Mouse (Mus musculus) brain, adult 2 months (tissue): Measurements from ENCODE around the gene Aim2.
A peak's percentile ranks its signal among the peaks of the same experiment; 100 is the strongest.
"Not testable (repeated sequence)": the region's sequence is repeated elsewhere in the genome, so short reads cannot be mapped to it uniquely, and the experiment has no call there.

Experiments used
- DNase-seq: peaks from one replicate; pipeline ENCODE4 v3.0.0; 2011; ENCODE audit warnings: low read depth, low spot score

Aim2 gene

GRCm38 (mm10) chr1:173456139-173456754 is 105.6 kb downstream of the Aim2 start:
- peak; percentile 72 for DNase-seq

DNA sequence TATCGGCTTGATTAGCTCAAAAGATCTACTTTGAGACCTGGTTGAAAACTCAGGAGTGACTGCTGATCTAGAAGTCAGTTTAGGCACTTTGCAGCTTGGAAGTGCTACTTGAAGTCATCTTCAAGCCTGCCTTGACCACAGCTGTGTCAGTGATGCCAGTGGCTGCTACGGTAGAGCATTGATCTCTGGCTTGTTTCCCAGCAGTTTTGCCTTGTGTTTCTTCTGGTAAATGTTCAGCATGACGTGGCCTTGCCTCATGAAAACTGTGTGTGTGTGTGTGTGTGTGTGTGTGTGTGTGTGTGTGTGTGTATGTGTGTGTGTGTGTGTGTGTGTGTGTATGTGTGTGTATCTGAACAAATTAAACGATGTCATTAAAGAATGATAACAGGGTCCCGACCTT is 106.1 kb downstream of the Aim2 start:
- DNase-seq, result no peak

DNA sequence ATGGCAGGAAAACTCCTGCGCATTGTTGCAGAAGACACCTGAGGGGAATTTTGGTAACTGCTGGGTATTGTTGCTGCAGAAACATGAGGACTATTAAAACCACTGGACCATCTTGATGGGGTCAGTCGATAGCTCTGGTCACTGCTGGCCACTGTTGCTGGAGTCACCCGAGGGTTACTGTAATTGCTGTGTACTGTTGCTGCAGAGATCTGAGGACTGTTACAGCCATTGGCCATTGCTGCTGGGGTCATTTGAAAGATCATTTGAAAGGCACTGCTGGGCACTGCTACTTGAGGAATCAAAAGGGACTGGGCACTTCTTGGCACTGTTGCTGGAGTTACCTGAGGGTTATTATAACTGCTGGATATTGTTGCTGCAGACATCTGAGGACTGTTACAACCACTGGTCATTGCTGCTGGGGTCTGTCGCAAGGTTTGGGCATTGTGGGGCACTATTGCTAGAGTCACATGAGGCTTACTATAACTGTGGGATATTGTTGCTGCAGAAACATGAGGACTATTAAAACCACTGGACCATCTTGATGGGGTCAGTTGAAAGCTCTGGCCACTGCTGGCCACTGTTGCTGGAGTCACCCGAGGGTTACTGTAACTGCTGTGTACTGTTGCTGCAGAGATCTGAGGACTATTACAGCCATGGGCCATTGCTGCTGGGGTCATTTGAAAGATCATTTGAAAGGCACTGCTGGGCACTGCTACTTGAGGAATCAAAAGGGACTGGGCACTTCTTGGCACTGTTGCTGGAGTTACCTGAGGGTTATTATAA is 129.9 kb downstream of the Aim2 start:
- not testable (repeated sequence) for DNase-seq

- DNase-seq, result not testable (repeated sequence)
Observed at GRCm38 (mm10) chr1:173481182-173481574, 130.5 kb downstream of the Aim2 start.

- not testable (repeated sequence) for DNase-seq
Observed at GRCm38 (mm10) chr1:173490812-173491480, 140.3 kb downstream of the Aim2 start, which contains the start of gene Ifi206. TSS of gene Ifi206 (minus strand) at chr1:173491041.

DNA sequence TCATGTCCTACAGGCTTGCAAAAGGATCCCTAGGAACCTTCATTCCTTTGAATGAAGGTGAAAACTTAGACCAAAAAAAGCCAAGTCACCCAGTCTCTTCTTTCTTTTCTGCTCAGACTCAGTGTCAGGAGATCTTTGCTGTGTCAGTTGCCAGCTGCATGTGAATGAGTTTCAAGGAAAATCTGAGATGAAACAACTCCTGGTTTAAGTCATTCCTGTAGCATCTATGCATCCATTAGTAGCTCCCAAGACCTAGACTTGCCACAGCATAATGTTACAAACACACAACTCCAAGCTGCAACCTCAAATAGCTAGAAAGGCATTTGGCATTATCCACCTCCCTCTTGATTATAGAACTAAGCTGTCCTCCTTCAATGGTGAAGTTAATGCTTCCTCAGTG is 140.8 kb downstream of the Aim2 start:
- not testable (repeated sequence) for DNase-seq

DNA sequence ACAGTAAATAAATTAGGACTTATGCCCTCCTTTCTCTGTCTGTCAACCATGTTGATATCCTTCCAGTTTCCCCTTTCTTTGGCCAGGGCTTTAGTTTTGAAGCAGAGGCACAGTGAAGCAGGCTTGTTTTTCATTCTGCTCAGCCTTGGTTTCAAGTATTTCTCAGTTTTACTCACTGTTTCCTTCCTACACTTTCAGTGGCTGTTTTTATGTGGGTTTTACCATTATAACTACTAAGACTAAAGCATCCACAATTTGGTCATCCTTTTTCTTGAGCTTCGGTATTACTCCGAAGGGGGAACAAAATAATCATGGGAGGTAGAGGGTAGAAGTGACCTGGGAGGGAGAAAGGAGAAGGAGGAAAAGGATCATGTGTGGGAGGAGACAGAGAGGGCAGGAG is 159.9 kb downstream of the Aim2 start:
- DNase-seq, result not testable (repeated sequence)
